Mouse (Mus musculus): ENCODE measurements at regions not wholly inside any gene's neighbourhood (a gene's known extent, or its start where the extent isn't known, plus 50 kb on each side); places are given as distances from the start of the nearest gene placed in this dataset.

GRCm38 (mm10) chr11:43358390-43359291 lies 67.4 kb downstream of the Pttg1 start:
- no peak for TF ChIP-seq CTCF (IDR thresholded peaks at IDR 0.05)
- TF ChIP-seq EP300 (IDR thresholded peaks at IDR 0.05), result peak; percentile 94

Data from lung, postnatal 0 days (tissue).